Mouse (Mus musculus) kidney, embryonic 15.5 days (tissue): ENCODE data around the gene Mdfic. TPM values are rescaled to one million over a fixed set of nuclear protein-coding genes. Genes with fewer than 3 reads are reported as not detected.

Experiments used
- ATAC-seq: fragments of 200-750 bp; cut with Nextera tagmentation; replicated peaks from 2 replicates; pipeline ENCODE4 v1.8.0; 2017; ENCODE audit warnings: moderate TSS enrichment; ENCODE audit not compliant: low FRiP score
- H3K27ac ChIP-seq: fragments of 300-500 bp; sonication (generic); 2 replicates; pipeline ENCODE4 v1.5.1; 2015; ENCODE audit warnings: mild to moderate bottlenecking, inconsistent platforms
- H3K27me3 ChIP-seq: fragments of 300-500 bp; sonication (generic); 2 replicates; pipeline ENCODE4 v1.6.1; 2015; ENCODE audit warnings: inconsistent platforms
- H3K36me3 ChIP-seq: fragments of 300-500 bp; sonication (generic); 2 replicates; pipeline ENCODE4 v1.6.1; 2015; ENCODE audit warnings: inconsistent platforms
- H3K4me1 ChIP-seq: fragments of 300-500 bp; sonication (generic); 2 replicates; pipeline ENCODE4 v1.6.1; 2015; ENCODE audit warnings: inconsistent platforms
- H3K4me2 ChIP-seq: fragments of 300-500 bp; sonication (generic); 2 replicates; pipeline ENCODE4 v1.6.1; 2015; ENCODE audit warnings: moderate library complexity, mild to moderate bottlenecking, inconsistent platforms
- H3K4me3 ChIP-seq: fragments of 300-500 bp; sonication (generic); replicated peaks from 2 replicates; pipeline ENCODE4 v1.5.1; 2015; ENCODE audit warnings: mild to moderate bottlenecking, inconsistent platforms
- H3K9ac ChIP-seq: fragments of 300-500 bp; sonication (generic); 2 replicates; pipeline ENCODE4 v1.6.1; 2015; ENCODE audit warnings: mild to moderate bottlenecking, inconsistent platforms
- H3K9me3 ChIP-seq: fragments of 300-500 bp; sonication (generic); replicated peaks from 2 replicates; pipeline ENCODE4 v1.6.1; 2016; ENCODE audit warnings: inconsistent platforms
- WGBS: fragments of 180-500 bp; shearing (Covaris S2); methylation state at CpG from one replicate; pipeline ENCODE4 v1.1.7; 2015; ENCODE audit warnings: mixed read lengths; 5-methylcytosine and 5-hydroxymethylcytosine counted together
- polyA plus RNA-seq: library from polyadenylated mRNA; unstranded; fragments of >200 nt; fragmentation: Nextera tagmentation; extraction: Ambion mirVana; gene quantifications from 2 replicates; pipeline ENCODE4 v1.2.1, GENCODE M21; 2015

Mdfic gene
- polyA plus RNA-seq, 1 experiment from 2014 or later = 5.8 TPM

DNA sequence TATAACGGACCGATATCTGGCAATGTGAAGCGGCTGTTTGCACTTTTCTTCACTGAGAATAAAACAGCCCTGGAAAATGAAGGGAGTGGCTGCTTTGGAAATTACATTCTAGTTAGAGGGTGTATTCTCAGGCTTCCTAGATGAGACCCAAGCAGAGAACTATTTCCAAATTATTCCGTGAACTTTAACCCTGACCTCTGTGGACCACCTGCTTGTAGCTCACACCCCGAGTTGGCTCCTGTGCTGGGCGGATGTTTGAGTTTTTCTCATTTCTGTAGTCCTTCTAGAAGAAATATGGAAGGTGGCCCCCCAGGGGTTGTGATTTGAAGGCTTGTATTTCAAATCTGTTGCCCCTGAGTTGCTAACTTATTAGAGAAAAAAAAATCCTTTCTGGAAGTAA, 23.3 kb downstream of the Mdfic start:
- Histone ChIP-seq H3K4me3 (no peak overlapping the region), H3K9me3 (no peaks in the 10 kb centered on the region), H3K9ac (no peak overlapping the region), H3K27ac (peak overlapping the region; percentile 63), H3K4me2 (no peak overlapping the region), H3K4me1 (peaks cover 5% of the 10 kb centered on the region; the same call in 1 of the 2 replicates), H3K27me3 (no peaks in the 10 kb centered on the region), H3K36me3 (0 out of 2 replicates have a peak, but pooled peaks cover 4% of the 10 kb centered on the region)
- 63% methylated on average over 6 of the region's 6 CpGs for WGBS
- ATAC-seq = peak; percentile 67

GRCm38 (mm10) chr6:15745313-15745712, 24.9 kb downstream of the Mdfic start:
- WGBS = 88% methylated on average over 6 of the region's 6 CpGs
- Histone ChIP-seq H3K27ac (no peak overlapping the region), H3K4me1 (peaks cover 5% of the 10 kb centered on the region; the same call in 1 of the 2 replicates), H3K27me3 (no peaks in the 10 kb centered on the region), H3K4me2 (no peak overlapping the region), H3K36me3 (0 out of 2 replicates have a peak, but pooled peaks cover 4% of the 10 kb centered on the region), H3K9me3 (no peaks in the 10 kb centered on the region), H3K9ac (no peak overlapping the region), H3K4me3 (no peak overlapping the region)
- ATAC-seq = no peak

- Histone ChIP-seq H3K4me1 (peaks cover 5% of the 10 kb centered on the region; the same call in 1 of the 2 replicates), H3K9ac (no peak overlapping the region), H3K27ac (no peak overlapping the region), H3K4me3 (no peak overlapping the region), H3K4me2 (no peak overlapping the region), H3K9me3 (no peaks in the 10 kb centered on the region), H3K27me3 (no peaks in the 10 kb centered on the region), H3K36me3 (0 out of 2 replicates have a peak, but pooled peaks cover 4% of the 10 kb centered on the region)
- no peak for ATAC-seq
- WGBS = 72% methylated on average over 5 of the region's 5 CpGs
Measured at GRCm38 (mm10) chr6:15745891-15746290, 25.4 kb downstream of the Mdfic start.

GRCm38 (mm10) chr6:15747396-15748155, 27.1 kb downstream of the Mdfic start:
- H3K4me1 ChIP-seq = peaks cover 5% of the 10 kb centered on the region; the same call in 1 of the 2 replicates

GRCm38 (mm10) chr6:15748236-15748635, 27.8 kb downstream of the Mdfic start:
- H3K27ac ChIP-seq = no peak overlapping the region
- H3K36me3 ChIP-seq = peaks cover 6% of the 10 kb centered on the region; the same call in 1 of the 2 replicates
- peaks cover under 1% of the 10 kb centered on the region; the same call in 1 of the 2 replicates for H3K4me1 ChIP-seq
- H3K27me3 ChIP-seq = no peaks in the 10 kb centered on the region
- no peak overlapping the region for H3K4me2 ChIP-seq
- no peak overlapping the region for H3K9ac ChIP-seq
- 84% methylated on average over 1 of the region's 1 CpGs for WGBS
- H3K9me3 ChIP-seq = no peaks in the 10 kb centered on the region
- no peak for ATAC-seq
- no peak overlapping the region for H3K4me3 ChIP-seq

More at GRCm38 (mm10) chr6:15747396-15748155, 27.1 kb downstream of the Mdfic start:
- H3K27ac ChIP-seq = no peak overlapping the region
- no peak overlapping the region for H3K9ac ChIP-seq
- no peaks in the 10 kb centered on the region for H3K27me3 ChIP-seq
- ATAC-seq = no peak
- H3K4me3 ChIP-seq = no peak overlapping the region
- WGBS = 92% methylated on average over 5 of the region's 5 CpGs
- H3K9me3 ChIP-seq = no peaks in the 10 kb centered on the region
- no peak overlapping the region for H3K4me2 ChIP-seq
- peaks cover 10% of the 10 kb centered on the region; the same call in 1 of the 2 replicates for H3K36me3 ChIP-seq

DNA sequence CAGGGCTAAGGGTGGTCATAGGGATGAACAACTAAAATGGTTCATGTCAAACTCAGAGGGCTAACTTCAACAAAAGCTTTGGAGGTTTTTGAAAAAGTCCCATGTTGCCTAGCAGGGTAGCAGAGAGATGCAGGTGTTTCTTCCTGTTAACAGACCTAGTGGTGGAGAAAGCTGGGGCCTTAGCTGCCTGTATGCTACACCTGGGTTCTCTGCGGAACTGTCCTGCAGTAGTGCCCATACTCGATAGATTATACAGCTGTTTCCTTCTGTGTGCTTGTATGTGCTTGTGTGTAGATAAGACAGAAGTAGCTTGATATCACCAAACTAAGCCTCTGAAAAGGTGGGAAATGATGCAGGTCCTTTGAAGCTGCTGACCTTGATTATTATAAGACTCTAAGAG, 28.5 kb downstream of the Mdfic start:
- H3K27me3 ChIP-seq = no peaks in the 10 kb centered on the region
- H3K4me1 ChIP-seq = no peaks in the 10 kb centered on the region
- H3K36me3 ChIP-seq = peaks cover 6% of the 10 kb centered on the region; the same call in 1 of the 2 replicates
- H3K9me3 ChIP-seq = no peaks in the 10 kb centered on the region
- no peak for ATAC-seq
- no peak overlapping the region for H3K27ac ChIP-seq
- WGBS = 90% methylated on average over 2 of the region's 2 CpGs
- no peak overlapping the region for H3K4me2 ChIP-seq
- no peak overlapping the region for H3K4me3 ChIP-seq
- no peak overlapping the region for H3K9ac ChIP-seq

DNA sequence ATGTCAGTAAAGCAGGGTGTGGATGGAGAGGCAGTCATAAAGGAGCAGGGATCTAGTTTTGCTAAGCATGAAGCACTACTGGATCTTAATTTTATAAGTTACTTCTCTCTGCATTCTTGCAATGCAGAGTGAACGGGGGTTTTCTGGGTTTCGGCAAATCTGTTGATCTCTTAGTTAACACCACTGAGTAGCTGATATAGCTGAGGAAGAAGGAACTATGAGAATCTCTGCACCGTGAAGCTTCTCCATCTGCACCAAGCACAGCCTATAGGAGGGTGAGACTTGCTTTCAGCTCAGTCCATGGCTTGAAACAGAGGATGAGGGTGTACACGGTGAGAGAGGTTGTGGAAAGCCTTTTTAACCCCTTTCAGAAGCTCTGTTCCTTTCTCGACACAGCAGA, 29.6 kb downstream of the Mdfic start:
- H3K27ac ChIP-seq = no peak overlapping the region
- peaks cover 6% of the 10 kb centered on the region; the same call in 1 of the 2 replicates for H3K36me3 ChIP-seq
- 83% methylated on average over 5 of the region's 5 CpGs for WGBS
- H3K9me3 ChIP-seq = no peaks in the 10 kb centered on the region
- no peak overlapping the region for H3K4me2 ChIP-seq
- H3K4me3 ChIP-seq = no peak overlapping the region
- no peak for ATAC-seq
- no peak overlapping the region for H3K9ac ChIP-seq
- no peaks in the 10 kb centered on the region for H3K4me1 ChIP-seq
- no peaks in the 10 kb centered on the region for H3K27me3 ChIP-seq

- no peaks in the 10 kb centered on the region for H3K4me1 ChIP-seq
- H3K9me3 ChIP-seq = no peaks in the 10 kb centered on the region
- 91% methylated on average over 2 of the region's 2 CpGs for WGBS
- ATAC-seq = no peak
- no peaks in the 10 kb centered on the region for H3K27me3 ChIP-seq
- no peak overlapping the region for H3K9ac ChIP-seq
- no peak overlapping the region for H3K27ac ChIP-seq
- H3K4me3 ChIP-seq = no peak overlapping the region
- no peak overlapping the region for H3K4me2 ChIP-seq
- H3K36me3 ChIP-seq = peaks cover 6% of the 10 kb centered on the region; the same call in 1 of the 2 replicates
Measured at GRCm38 (mm10) chr6:15751375-15751774, 30.9 kb downstream of the Mdfic start.

GRCm38 (mm10) chr6:15752160-15752559, 31.7 kb downstream of the Mdfic start:
- ATAC-seq = no peak
- Histone ChIP-seq H3K4me1 (no peaks in the 10 kb centered on the region), H3K4me2 (no peak overlapping the region), H3K9me3 (no peaks in the 10 kb centered on the region), H3K36me3 (peaks cover 6% of the 10 kb centered on the region; the same call in 1 of the 2 replicates), H3K9ac (no peak overlapping the region), H3K27me3 (no peaks in the 10 kb centered on the region), H3K4me3 (no peak overlapping the region), H3K27ac (no peak overlapping the region)
- 92% methylated on average over 5 of the region's 5 CpGs for WGBS

- ATAC-seq = no peak
Measured at GRCm38 (mm10) chr6:15753208-15753607, 32.7 kb downstream of the Mdfic start.

DNA sequence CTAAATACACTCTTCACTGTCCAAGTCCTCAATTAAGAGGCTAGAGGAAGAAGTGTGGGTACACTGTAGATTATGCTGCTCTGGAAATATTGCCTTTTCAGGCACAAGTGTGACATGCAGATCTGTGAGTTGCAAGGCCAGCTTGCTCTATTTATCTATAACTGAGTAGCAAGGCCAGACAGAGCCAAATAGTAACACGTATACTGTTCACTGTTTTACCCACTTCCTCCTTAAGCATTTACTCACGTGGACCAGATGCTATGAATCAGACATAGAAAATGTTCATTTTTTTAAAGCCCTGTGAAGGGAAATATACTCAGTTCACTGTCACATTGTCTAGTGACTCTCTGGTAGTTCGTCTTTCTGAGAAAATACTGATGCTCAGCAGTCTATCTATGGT, 37.9 kb downstream of the Mdfic start:
- no peak overlapping the region for H3K9ac ChIP-seq
- no peaks in the 10 kb centered on the region for H3K36me3 ChIP-seq
- no peak overlapping the region for H3K27ac ChIP-seq
- no peaks in the 10 kb centered on the region for H3K9me3 ChIP-seq
- WGBS = 43% methylated on average over 3 of the region's 3 CpGs
- no peak for ATAC-seq
- H3K4me2 ChIP-seq = no peak overlapping the region
- no peaks in the 10 kb centered on the region for H3K27me3 ChIP-seq
- no peak overlapping the region for H3K4me3 ChIP-seq
- 0 out of 2 replicates have a peak, but pooled peaks cover 2% of the 10 kb centered on the region for H3K4me1 ChIP-seq

More at GRCm38 (mm10) chr6:15753208-15753607, 32.7 kb downstream of the Mdfic start:
- Histone ChIP-seq H3K4me3 (no peak overlapping the region), H3K9ac (no peak overlapping the region), H3K36me3 (peaks cover 6% of the 10 kb centered on the region; the same call in 1 of the 2 replicates), H3K4me2 (no peak overlapping the region), H3K27me3 (no peaks in the 10 kb centered on the region), H3K4me1 (no peaks in the 10 kb centered on the region), H3K27ac (no peak overlapping the region), H3K9me3 (no peaks in the 10 kb centered on the region)

DNA sequence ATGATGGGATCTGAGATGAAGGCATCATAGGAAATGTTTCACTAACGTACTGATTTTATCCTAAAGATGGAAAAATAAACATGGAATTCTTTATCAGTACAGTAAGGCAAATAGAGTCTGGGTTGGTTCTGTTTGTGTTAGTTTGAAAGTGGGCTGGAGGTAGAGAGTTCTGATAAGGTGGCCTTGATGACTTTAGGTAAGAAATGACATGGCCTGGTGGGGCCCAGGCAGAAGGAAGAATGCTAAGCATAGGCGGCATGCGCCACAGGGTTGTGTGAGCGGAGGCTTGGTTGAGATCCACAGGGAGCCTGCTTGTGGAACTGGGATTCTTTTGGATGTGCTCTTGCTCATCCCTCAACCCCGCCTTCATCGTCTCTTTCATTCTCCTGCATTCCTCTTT, 40.3 kb downstream of the Mdfic start:
- H3K27me3 ChIP-seq = no peaks in the 10 kb centered on the region
- no peak for ATAC-seq
- WGBS = 85% methylated on average over 6 of the region's 6 CpGs
- H3K9me3 ChIP-seq = no peaks in the 10 kb centered on the region
- H3K4me2 ChIP-seq = no peak overlapping the region
- no peaks in the 10 kb centered on the region for H3K36me3 ChIP-seq
- H3K4me1 ChIP-seq = 0 out of 2 replicates have a peak, but pooled peaks cover 2% of the 10 kb centered on the region
- no peak overlapping the region for H3K9ac ChIP-seq
- H3K4me3 ChIP-seq = no peak overlapping the region
- no peak overlapping the region for H3K27ac ChIP-seq
